9 mouse cellular contexts compared by ENCODE assay signal in the genomic region with DNA sequence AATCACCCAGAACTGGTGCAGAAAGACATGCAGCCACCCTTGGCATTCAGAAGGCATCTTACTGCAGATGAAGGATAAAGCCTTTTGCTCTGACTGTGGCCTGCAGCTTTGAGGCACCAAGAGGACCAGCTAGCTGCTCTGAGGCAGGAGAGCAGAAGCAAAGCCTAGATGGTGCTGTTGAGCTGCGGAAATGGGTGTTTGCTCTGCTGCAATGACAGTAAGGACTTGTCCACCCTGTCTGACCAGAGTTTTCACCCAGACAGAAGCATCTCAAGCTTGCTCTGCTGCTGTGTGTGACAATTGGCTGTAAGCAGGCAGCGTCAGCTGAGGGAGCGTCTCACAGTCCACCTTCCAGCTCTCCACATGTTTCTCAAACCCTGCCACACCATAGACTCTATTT. TPM values are rescaled to one million over a fixed set of nuclear protein-coding genes. Genes with fewer than 3 reads are reported as not detected.
DNase-seq lines count a peak whose midpoint lies in the region; ATAC-seq and TF ChIP-seq lines count a peak whose summit lies in the region.
"Not testable (repeated sequence)": the region's sequence is repeated elsewhere in the genome, so short reads cannot be mapped to it uniquely, and the experiment has no call there.
"Had no signal": no experiment of that assay in that cellular context is flagged by ENCODE, and none has a peak within 500 bp of the region (broad histone marks: within the 10 kb centered on the region; RNA-seq: fewer than 3 reads in every experiment).

No protein-coding gene starts in this region.

- not testable (repeated sequence) for TF ChIP-seq POLR2A in brain, embryonic 14.5 days (IDR thresholded peaks at IDR 0.05; ENCODE audit: borderline replicate concordance, extremely low read depth, insufficient read depth, insufficient read length, poor library complexity, severe bottlenecking); embryonic fibroblast, embryonic 13.5 days (IDR thresholded peaks at IDR 0.05; ENCODE audit: low read depth, low read length)

- peak; percentile 70 for ATAC-seq in megakaryocyte-erythroid progenitor cell, adult 5-6 weeks (replicated peaks; ENCODE audit: low FRiP score, low TSS enrichment, poor library complexity, severe bottlenecking)

- peak; percentile 43 for DNase-seq in A20 (ENCODE audit: low read depth, low spot score)
- DNase-seq in brain, embryonic 14.5 days (ENCODE audit: low read depth): peak; percentile 27
- DNase-seq in heart, adult 8-10 months (ENCODE audit: low spot score): peak; percentile 10
- peak; percentile 50 for DNase-seq in kidney, postnatal 10 days
- peak; percentile 41 to 64 for DNase-seq in left cerebral cortex, postnatal 25 days (ENCODE audit: low spot score in 2 of 2)
- DNase-seq in right cerebral cortex, postnatal 4 days: peak; percentile 16

- not testable (repeated sequence) for H3K4me3 ChIP-seq in embryonic fibroblast, embryonic 13.5 days (ENCODE audit: insufficient read depth, low read length)

- intact Hi-C loops in left cerebral cortex, postnatal 25 days (cut with DNase I): loop anchor here (5.0 kb wide), 1 partner anchor 227 kb away; no protein-coding TSS in a partner anchor

- TF ChIP-seq CTCF in brain, embryonic 14.5 days (IDR thresholded peaks at IDR 0.05; ENCODE audit: borderline replicate concordance, extremely low read depth, insufficient read depth, insufficient read length): peak; percentile 35; the same call in 1 of the 2 replicates
- TF ChIP-seq CTCF in embryonic fibroblast, embryonic 13.5 days (IDR thresholded peaks at IDR 0.05; ENCODE audit: borderline replicate concordance, insufficient read depth, low read length): peak; percentile 50; the same call in 1 of the 2 replicates

- H3K4me1 ChIP-seq in embryonic fibroblast, embryonic 13.5 days (ENCODE audit: control insufficient read depth, insufficient read depth, low read length): not testable (repeated sequence)

- not testable (repeated sequence) for H3K27ac ChIP-seq in embryonic fibroblast, embryonic 13.5 days (ENCODE audit: insufficient read depth, low read length)

RNA-seq across cellular contexts. Expression of gene Phf11b, which starts 10.7 kb away (rescaled TPM):
- 0.05 and 0.08 TPM in 2 replicates for polyA plus RNA-seq in brain, embryonic 14.5 days (2012; rRNA removed)
- not detected in 2 replicates for polyA plus RNA-seq in embryonic fibroblast, embryonic 13.5 days (2011; ENCODE audit: insufficient read length, low read depth, missing spikeins)
- 1 to 10 TPM in 1 of 4 experiments, under 1 TPM in 2, not detected in 1; 0.65 to 1.0 (median 0.92) TPM for total RNA-seq in heart, adult 8-10 months (2022)
- total RNA-seq in left cerebral cortex, postnatal 25 days (2021): not detected
- 1.7 TPM in 1 of 2 replicates, not detected in the other for total RNA-seq in megakaryocyte-erythroid progenitor cell, adult 5-6 weeks (2014; fragmentation: Nextera tagmentation)
- total RNA-seq in megakaryocyte-erythroid progenitor cell, adult 5-6 weeks (2017): not detected in 2 replicates

RNA-seq across cellular contexts. Expression of gene Phf11a, which starts 33.2 kb away (rescaled TPM):
- polyA plus RNA-seq in brain, embryonic 14.5 days (2012; rRNA removed): not detected in 2 replicates
- polyA plus RNA-seq in embryonic fibroblast, embryonic 13.5 days (2011; ENCODE audit: insufficient read length, low read depth, missing spikeins): not detected in 2 replicates
- under 1 TPM in 2 of 4 experiments, not detected in 2; 0.22 to 0.34 TPM for total RNA-seq in heart, adult 8-10 months (2022)
- not detected for total RNA-seq in left cerebral cortex, postnatal 25 days (2021)
- not detected in 2 replicates for total RNA-seq in megakaryocyte-erythroid progenitor cell, adult 5-6 weeks (2014; fragmentation: Nextera tagmentation)
- total RNA-seq in megakaryocyte-erythroid progenitor cell, adult 5-6 weeks (2017): 0.66 and 1.2 TPM in 2 replicates
- polyA plus RNA-seq: forebrain, embryonic 13.5 days had no signal

RNA-seq across cellular contexts. Expression of gene Phf11d, which starts 34.8 kb away (rescaled TPM):
- polyA plus RNA-seq in brain, embryonic 14.5 days (2012; rRNA removed): 0.29 and 0.32 TPM in 2 replicates
- 7.8 and 9.5 TPM in 2 replicates for polyA plus RNA-seq in embryonic fibroblast, embryonic 13.5 days (2011; ENCODE audit: insufficient read length, low read depth, missing spikeins)
- 1 to 10 TPM; 5.1 to 6.5 (median 5.5) TPM for total RNA-seq in heart, adult 8-10 months (2022)
- 1 to 10 TPM in 1 of 2 experiments, under 1 TPM in 1; 0.62 to 1.1 TPM for total RNA-seq in left cerebral cortex, postnatal 25 days (2021)
- total RNA-seq in megakaryocyte-erythroid progenitor cell, adult 5-6 weeks (2014; fragmentation: Nextera tagmentation): not detected in 2 replicates
- total RNA-seq in megakaryocyte-erythroid progenitor cell, adult 5-6 weeks (2017): 1.8 TPM in 1 of 2 replicates, not detected in the other
